Comparison of ENCODE assay signal across 9 mouse cellular contexts in genomic region chr1:38799304-38799703, GRCm38 (mm10). TPM values are rescaled to one million over a fixed set of nuclear protein-coding genes. Genes with fewer than 3 reads are reported as not detected.
A peak's percentile ranks its signal among the peaks of the same experiment; 100 is the strongest.
DNase-seq lines count a peak whose midpoint lies in the region; ATAC-seq and TF ChIP-seq lines count a peak whose summit lies in the region.
"Had no signal": no experiment of that assay in that cellular context is flagged by ENCODE, and none has a peak within 500 bp of the region (broad histone marks: within the 10 kb centered on the region; RNA-seq: fewer than 3 reads in every experiment).

No protein-coding gene starts in this region.

- H3K4me3 ChIP-seq in liver, postnatal 0 days (ENCODE audit: low read depth, low read length): no peak overlapping the region
- no peak overlapping the region for H3K4me3 ChIP-seq in liver, embryonic 12.5 days
- H3K4me3 ChIP-seq: megakaryocyte, embryonic 14.5 days had no signal

- peak; percentile 47 for DNase-seq in cerebellum, adult 9-10 months
- DNase-seq in cerebellum, adult 9-11 months: no peak
- no peak for DNase-seq in liver, postnatal 0 days
- peak; percentile 29 for DNase-seq in embryo, embryonic 9.5 days (ENCODE audit: extremely low spot score)
- peak; percentile 13 for DNase-seq in lung, postnatal 14 days
- no peak for DNase-seq in frontal cortex, postnatal 14 days (ENCODE audit: low spot score in 2 of 2)

- ATAC-seq in liver, postnatal 0 days: no peak
- no peak for ATAC-seq in liver, embryonic 12.5 days
- no peak for ATAC-seq in activated CD4-positive, CD25-positive, alpha-beta regulatory T cell, adult 4 months

- H3K9ac ChIP-seq in liver, postnatal 0 days (replicated peaks): no peak overlapping the region
- H3K9ac ChIP-seq in liver, embryonic 12.5 days: no peak overlapping the region

- no peak for TF ChIP-seq EP300 in liver, postnatal 0 days (IDR thresholded peaks at IDR 0.05; ENCODE audit: low read depth)

- no peaks in the 10 kb centered on the region for H3K4me1 ChIP-seq in liver, postnatal 0 days (ENCODE audit: insufficient read depth)
- H3K4me1 ChIP-seq in liver, embryonic 12.5 days: no peaks in the 10 kb centered on the region
- H3K4me1 ChIP-seq: megakaryocyte, embryonic 14.5 days had no signal

- H3K4me2 ChIP-seq in liver, postnatal 0 days (ENCODE audit: low read depth, low read length): no peak overlapping the region
- H3K4me2 ChIP-seq in liver, embryonic 12.5 days: no peak overlapping the region

- TF ChIP-seq CTCF in liver, postnatal 0 days (IDR thresholded peaks at IDR 0.05; ENCODE audit: low read depth): peak; percentile 70

- WGBS in liver, postnatal 0 days (ENCODE audit: insufficient replicate concordance): 28% methylated on average over 3 of the region's 3 CpGs
- 31% methylated on average over 3 of the region's 3 CpGs for WGBS in liver, embryonic 12.5 days (ENCODE audit: insufficient replicate concordance)

- H3K27ac ChIP-seq in liver, postnatal 0 days (ENCODE audit: low read depth): no peak overlapping the region
- H3K27ac ChIP-seq in liver, embryonic 12.5 days: no peak overlapping the region

- no peaks in the 10 kb centered on the region for H3K36me3 ChIP-seq in liver, postnatal 0 days (replicated peaks; ENCODE audit: insufficient read depth, low read length)
- no peaks in the 10 kb centered on the region for H3K36me3 ChIP-seq in liver, embryonic 12.5 days

- no peaks in the 10 kb centered on the region for H3K9me3 ChIP-seq in liver, postnatal 0 days (ENCODE audit: low read length)
- no peaks in the 10 kb centered on the region for H3K9me3 ChIP-seq in liver, embryonic 12.5 days (replicated peaks)
- H3K9me3 ChIP-seq: megakaryocyte, embryonic 14.5 days had no signal

- H3K27me3 ChIP-seq in liver, postnatal 0 days (ENCODE audit: insufficient read depth, low read length): no peaks in the 10 kb centered on the region
- H3K27me3 ChIP-seq in liver, embryonic 12.5 days (replicated peaks): no peaks in the 10 kb centered on the region

RNA-seq across cellular contexts. Expression of gene Lonrf2, which starts 37.2 kb away (rescaled TPM):
- polyA plus RNA-seq in liver, postnatal 0 days (2015; fragmentation: Nextera tagmentation; extraction: Ambion mirVana): 0.01 TPM in 1 of 2 replicates, not detected in the other
- polyA plus RNA-seq in liver, embryonic 12.5 days (2016; fragmentation: Nextera tagmentation; extraction: Ambion mirVana): 0.15 and 0.31 TPM in 2 replicates
- not detected for polyA plus RNA-seq in activated CD4-positive, CD25-positive, alpha-beta regulatory T cell, adult 4 months (2017; shearing (Covaris generic))

Comparison
In these comparisons a context has a peak if more than half of its experiments do, and no peak if none do; other contexts are left out.
1. DNase-seq: peak in cerebellum, adult 9-10 months (single experiment), embryo, embryonic 9.5 days (single experiment) and lung, postnatal 14 days (single experiment); none in cerebellum, adult 9-11 months (single experiment), liver, postnatal 0 days (single experiment) and frontal cortex, postnatal 14 days (0 of 2).